Mouse (Mus musculus) layer of hippocampus, postnatal 14 days (tissue): ENCODE results near the gene Lactbl1. TPM values are rescaled to one million over a fixed set of nuclear protein-coding genes. Genes with fewer than 3 reads are reported as not detected.

Experiments
- DNase-seq, 2 experiments: peaks; one replicate each; pipeline ENCODE4 v3.0.0; 2021 to 2022; ENCODE audit warnings: low spot score in 2 of 2, mixed read lengths in 1 of 2
- microRNA-seq, 2 experiments: library from miRNA; unstranded; fragments of <30 nt; microRNA quantifications; one replicate each; pipeline ENCODE4 v1.2.0; 2021
- total RNA-seq, 2 experiments: library from RNA; stranded (reverse); gene quantifications; 2 replicates each; pipeline ENCODE4 v1.2.3; 2021

The Lactbl1 gene
- total RNA-seq, 2 experiments from 2014 or later, result 0.18 to 0.24 TPM

DNA sequence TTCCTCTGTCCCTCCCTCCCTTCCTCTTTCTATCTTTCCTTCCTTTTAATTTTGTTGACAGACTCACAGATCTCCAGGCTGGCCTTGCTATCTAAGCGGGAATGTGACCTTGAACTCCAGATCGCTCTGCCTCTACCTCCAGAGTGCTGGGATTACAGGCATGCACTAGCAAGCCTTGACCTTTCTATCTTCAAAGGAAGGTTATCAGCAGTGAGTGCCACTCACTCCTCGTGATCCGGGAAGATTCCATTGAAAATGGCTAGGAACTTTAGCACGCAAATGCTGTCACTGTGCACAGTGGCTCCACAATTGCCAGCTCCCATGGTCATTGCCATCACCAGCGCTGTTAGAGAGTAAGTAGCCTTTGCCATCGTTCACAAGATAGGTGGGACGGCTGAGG lies 56.8 kb downstream of the Lactbl1 start:
- DNase-seq, result no peak

DNA sequence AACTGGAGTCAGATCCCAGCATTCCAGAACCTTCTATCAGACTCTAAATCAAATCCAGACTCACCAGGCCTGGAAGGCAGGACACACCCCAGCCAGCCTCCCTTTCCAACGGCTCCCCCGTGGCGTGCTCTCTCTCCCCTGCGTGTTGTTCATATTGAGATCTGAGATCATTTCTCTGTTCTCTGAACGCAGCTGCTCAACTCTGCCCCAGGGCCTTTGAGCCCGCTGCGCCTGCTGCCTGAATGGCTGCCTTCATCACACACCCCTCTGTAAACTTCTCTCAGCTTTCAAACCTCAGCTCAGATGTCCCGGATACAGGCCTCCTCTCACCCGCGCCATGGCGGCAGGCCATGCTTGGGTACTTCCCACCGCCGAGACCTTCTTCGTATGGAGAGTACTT lies 58.2 kb downstream of the Lactbl1 start:
- no peak for DNase-seq

DNA sequence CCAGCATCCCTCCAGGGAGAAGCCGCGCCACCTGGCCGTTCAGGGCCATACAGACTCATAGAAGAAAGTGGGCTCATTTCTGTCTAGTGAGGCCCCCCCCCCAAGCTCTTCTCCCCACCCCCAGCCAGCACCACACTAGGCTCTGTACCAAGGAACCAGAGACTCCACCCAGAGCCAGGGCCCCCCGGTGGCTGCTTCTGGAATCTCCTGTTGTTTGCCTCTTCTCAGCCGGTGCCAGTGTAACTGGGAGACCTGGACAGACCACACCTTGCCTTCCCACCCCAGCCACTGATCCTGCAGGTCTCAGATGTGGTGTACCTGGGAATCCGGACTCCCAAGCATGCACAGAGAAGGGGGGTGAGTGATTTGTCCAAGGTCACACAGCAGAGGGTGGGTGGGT lies 62.1 kb downstream of the Lactbl1 start:
- no peak for DNase-seq

DNA sequence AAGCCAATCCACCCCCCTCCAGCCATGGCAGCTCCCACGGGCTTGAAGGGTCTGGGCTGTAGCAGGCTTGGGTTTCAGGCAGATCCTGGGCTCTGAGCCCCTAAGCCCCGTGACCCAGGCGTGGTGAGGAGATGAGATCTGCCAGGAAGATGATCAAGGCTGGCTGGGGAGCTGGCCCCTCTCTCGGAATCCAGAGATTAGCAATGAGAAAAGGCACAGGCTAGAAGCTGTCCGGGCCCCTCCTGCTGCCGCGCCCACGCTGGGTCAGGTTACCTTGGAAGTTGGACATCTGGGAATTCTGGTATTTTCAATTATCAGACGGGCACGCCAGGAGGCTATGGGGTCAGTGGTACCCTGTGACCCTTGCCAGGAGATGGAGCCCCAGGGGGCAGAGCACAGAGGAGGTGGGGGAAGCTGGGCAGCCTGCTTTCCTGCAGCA lies 63.0 kb downstream of the Lactbl1 start:
- no peak for DNase-seq

DNA sequence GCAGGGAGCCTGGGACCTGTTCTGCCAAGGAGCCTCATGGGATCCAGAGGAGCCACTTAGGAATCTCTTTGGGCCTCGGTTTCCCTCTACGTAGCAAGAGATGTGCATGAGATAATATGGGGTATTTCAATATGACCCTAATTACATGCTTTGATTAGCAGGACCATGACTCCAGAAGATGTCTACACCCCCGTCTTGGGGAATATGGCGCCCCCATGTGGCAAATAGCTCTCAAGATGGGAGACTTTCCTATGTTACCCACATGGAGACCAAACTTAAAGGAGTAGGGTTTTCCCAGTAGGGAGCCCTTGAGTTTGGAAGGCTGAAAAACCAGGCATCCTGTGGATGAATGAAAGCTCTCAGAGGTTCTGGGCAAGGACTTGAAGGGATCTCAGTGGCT lies 65.7 kb downstream of the Lactbl1 start:
- no peak for DNase-seq

Small RNA genes within 50 kb of the gene (microRNA-seq; reads per million reads assigned to microRNA genes)
- 0 reads per million in 2 experiments for gene Gm22180

Other genes with a start within 250 kb of the Lactbl1 start
- 1 to 10 TPM; 1.1 to 1.2 TPM for gene Htr1d, start 199.1 kb upstream of the Lactbl1 start, total RNA-seq
- under 1 TPM; 0.55 to 0.88 TPM for gene 6030445D17Rik, start 160.4 kb upstream of the Lactbl1 start, total RNA-seq
- 10 to 100 TPM; 66.5 to 68.6 TPM for gene Luzp1, start 152.9 kb upstream of the Lactbl1 start, total RNA-seq
- gene Kdm1a, start 19.9 kb upstream of the Lactbl1 start, total RNA-seq, result 100 to 1,000 TPM; 109 to 114 TPM
- gene Tex46, start 12.2 kb upstream of the Lactbl1 start, total RNA-seq, result not detected
- gene Ephb2, start 213.4 kb downstream of the Lactbl1 start, total RNA-seq, result 10 to 100 TPM; 40.5 to 43.9 TPM